Mouse (Mus musculus): ENCODE results near the gene Cog8. TPM values are rescaled to one million over a fixed set of nuclear protein-coding genes. Genes with fewer than 3 reads are reported as not detected.

The Cog8 gene
- total RNA-seq (2021) (10 to 100 TPM; 17.9 to 18.7 TPM), polyA plus RNA-seq (2012; rRNA removed) (17.2 and 26.5 TPM in 2 replicates)
- long read RNA-seq, full-length matches to known transcripts: 11 of 14 reads
- long read RNA-seq, partial matches to known transcripts: 1 of 14 reads
- long read RNA-seq, other reads (novel, unspliced or antisense): 2 of 14 reads

GRCm38 (mm10) chr8:107056076-107056972 lies at the start of gene Cog8, which contains the start of gene Nip7:
Gene Cog8 (minus strand): TSS chr8:107056689.
Gene Nip7 (plus strand): TSS chr8:107056877.
- H3K36me3 ChIP-seq (ENCODE audit: control insufficient read depth, insufficient read depth, low read length): peaks cover 3% of the 10 kb centered on the region
- peaks cover 2% of the 10 kb centered on the region; the same call in 1 of the 2 replicates for H3K79me2 ChIP-seq (replicated peaks; ENCODE audit: control insufficient read depth, insufficient read depth, low read length)
- intact Hi-C loops (cut with DNase I): loop anchor here (1.0 to 2.0 kb wide), 2 partner anchors 25 to 40 kb away; partner anchors contain the start of genes Terf2 and Vps4a
- peak; percentile 86 for TF ChIP-seq POLR2A (IDR thresholded peaks at IDR 0.05; ENCODE audit: insufficient read depth, low read depth, low read length)
- peak; percentile 88 for TF ChIP-seq EP300 (IDR thresholded peaks at IDR 0.05; ENCODE audit: insufficient read depth, low read depth, low read length)
- no peak for TF ChIP-seq CTCF (IDR thresholded peaks at IDR 0.05)
- DNase-seq: peak; percentile 93 to 98
- WGBS: under 1% methylated on average over 88 of the region's 88 CpGs
- H3K9ac ChIP-seq (ENCODE audit: low read depth, low read length): peak within 1 kb of the TSS; percentile 92
- H3K27me3 ChIP-seq (ENCODE audit: control insufficient read depth, insufficient read depth, low read length): no peaks in the 10 kb centered on the region
- peak within 1 kb of the TSS; percentile 95 for H3K4me3 ChIP-seq
- H3K4me1 ChIP-seq (ENCODE audit: control insufficient read depth, insufficient read depth, low read length): peaks cover 2% of the 10 kb centered on the region
- peak within 1 kb of the TSS; percentile 88 for H3K27ac ChIP-seq

- 11% methylated on average over 4 of the region's 4 CpGs for WGBS
- H3K79me2 ChIP-seq (replicated peaks; ENCODE audit: control insufficient read depth, insufficient read depth, low read length): no peaks in the 10 kb centered on the region
- no peaks in the 10 kb centered on the region for H3K4me1 ChIP-seq (ENCODE audit: control insufficient read depth, insufficient read depth, low read length)
- peak; percentile 59 to 82 for DNase-seq
- H3K9ac ChIP-seq (ENCODE audit: low read depth, low read length): no peak overlapping the region
- no peak overlapping the region for H3K27ac ChIP-seq
- H3K36me3 ChIP-seq (ENCODE audit: control insufficient read depth, insufficient read depth, low read length): no peaks in the 10 kb centered on the region
- H3K4me3 ChIP-seq: no peak overlapping the region
- intact Hi-C loops (cut with DNase I): loop anchor here (1.0 kb wide), 1 partner anchor 220 kb away; no protein-coding TSS in a partner anchor
- H3K27me3 ChIP-seq (ENCODE audit: control insufficient read depth, insufficient read depth, low read length): no peaks in the 10 kb centered on the region
- TF ChIP-seq CTCF (IDR thresholded peaks at IDR 0.05) (peak; percentile 93; the same call in 1 of the 2 replicates), EP300 (IDR thresholded peaks at IDR 0.05; ENCODE audit: insufficient read depth, low read depth, low read length) (peak; percentile 70; the same call in 1 of the 2 replicates), POLR2A (IDR thresholded peaks at IDR 0.05; ENCODE audit: insufficient read depth, low read depth, low read length) (no peak)
These were observed 48.1 kb upstream of the Cog8 start for GRCm38 (mm10) chr8:107104547-107104946.

- intact Hi-C loops (cut with DNase I): no loop called here
- no peak overlapping the region for H3K4me3 ChIP-seq
- peaks cover 3% of the 10 kb centered on the region for H3K4me1 ChIP-seq (ENCODE audit: control insufficient read depth, insufficient read depth, low read length)
- DNase-seq: no peak
- H3K9ac ChIP-seq (ENCODE audit: low read depth, low read length): no peak overlapping the region
- H3K79me2 ChIP-seq (replicated peaks; ENCODE audit: control insufficient read depth, insufficient read depth, low read length): no peaks in the 10 kb centered on the region
- H3K27ac ChIP-seq: no peak overlapping the region
- 0 out of 2 replicates have a peak, but pooled peaks cover 2% of the 10 kb centered on the region for H3K36me3 ChIP-seq (ENCODE audit: control insufficient read depth, insufficient read depth, low read length)
- no peaks in the 10 kb centered on the region for H3K27me3 ChIP-seq (ENCODE audit: control insufficient read depth, insufficient read depth, low read length)
- no peak for TF ChIP-seq CTCF (IDR thresholded peaks at IDR 0.05)
- TF ChIP-seq POLR2A (IDR thresholded peaks at IDR 0.05; ENCODE audit: insufficient read depth, low read depth, low read length): no peak
- no peak for TF ChIP-seq EP300 (IDR thresholded peaks at IDR 0.05; ENCODE audit: insufficient read depth, low read depth, low read length)
- 77% methylated on average over 2 of the region's 2 CpGs for WGBS
These were observed 44.1 kb upstream of the Cog8 start for GRCm38 (mm10) chr8:107100635-107101034.

GRCm38 (mm10) chr8:107096366-107097036 lies 40.0 kb upstream of the Cog8 start, which contains the start of gene Terf2:
Gene Terf2 (minus strand): TSS chr8:107096547.
- intact Hi-C loops (cut with DNase I): loop anchor here (2.0 to 5.0 kb wide), 2 partner anchors 40 to 331 kb away; partner anchors contain the start of genes Cog8, Nip7 and Nob1

GRCm38 (mm10) chr8:107095717-107096365 lies 39.4 kb upstream of the Cog8 start:
- DNase-seq: no peak
- TF ChIP-seq POLR2A (IDR thresholded peaks at IDR 0.05; ENCODE audit: insufficient read depth, low read depth, low read length): no peak
- no peak for TF ChIP-seq CTCF (IDR thresholded peaks at IDR 0.05)
- no peak for TF ChIP-seq EP300 (IDR thresholded peaks at IDR 0.05; ENCODE audit: insufficient read depth, low read depth, low read length)
- H3K27ac ChIP-seq: peak overlapping the region; percentile 93
- peak overlapping the region; percentile 82 for H3K4me3 ChIP-seq
- no peaks in the 10 kb centered on the region for H3K79me2 ChIP-seq (replicated peaks; ENCODE audit: control insufficient read depth, insufficient read depth, low read length)
- intact Hi-C loops (cut with DNase I): loop anchor here (2.0 to 5.0 kb wide), 2 partner anchors 39 to 331 kb away; partner anchors contain the start of genes Cog8, Nip7 and Nob1
- 1% methylated on average over 38 of the region's 53 CpGs for WGBS
- peak overlapping the region; percentile 93 for H3K9ac ChIP-seq (ENCODE audit: low read depth, low read length)
- H3K4me1 ChIP-seq (ENCODE audit: control insufficient read depth, insufficient read depth, low read length): peaks cover 3% of the 10 kb centered on the region
- peaks cover 9% of the 10 kb centered on the region for H3K36me3 ChIP-seq (ENCODE audit: control insufficient read depth, insufficient read depth, low read length)
- H3K27me3 ChIP-seq (ENCODE audit: control insufficient read depth, insufficient read depth, low read length): no peaks in the 10 kb centered on the region

More at GRCm38 (mm10) chr8:107096366-107097036, 40.0 kb upstream of the Cog8 start, which contains the start of gene Terf2:
- TF ChIP-seq POLR2A (IDR thresholded peaks at IDR 0.05; ENCODE audit: insufficient read depth, low read depth, low read length) (peak; percentile 45; the same call in 1 of the 2 replicates), CTCF (IDR thresholded peaks at IDR 0.05) (no peak), EP300 (IDR thresholded peaks at IDR 0.05; ENCODE audit: insufficient read depth, low read depth, low read length) (peak; percentile 38; the same call in 1 of the 2 replicates)
- 4% methylated on average over 32 of the region's 39 CpGs for WGBS
- peak; percentile 92 to 96 for DNase-seq
- peak within 1 kb of the TSS; percentile 82 for H3K4me3 ChIP-seq
- H3K9ac ChIP-seq (ENCODE audit: low read depth, low read length): peak within 1 kb of the TSS; percentile 93
- peaks cover 9% of the 10 kb centered on the region for H3K36me3 ChIP-seq (ENCODE audit: control insufficient read depth, insufficient read depth, low read length)
- H3K27me3 ChIP-seq (ENCODE audit: control insufficient read depth, insufficient read depth, low read length): no peaks in the 10 kb centered on the region
- peak within 1 kb of the TSS; percentile 93 for H3K27ac ChIP-seq
- no peaks in the 10 kb centered on the region for H3K79me2 ChIP-seq (replicated peaks; ENCODE audit: control insufficient read depth, insufficient read depth, low read length)
- H3K4me1 ChIP-seq (ENCODE audit: control insufficient read depth, insufficient read depth, low read length): peaks cover 3% of the 10 kb centered on the region

Data from heart, adult 2 months (tissue).